Mouse (Mus musculus): ENCODE results near the gene Pi16. TPM values are rescaled to one million over a fixed set of nuclear protein-coding genes. Genes with fewer than 3 reads are reported as not detected.
A peak's percentile ranks its signal among the peaks of the same experiment; 100 is the strongest.
"Not testable (repeated sequence)": the region's sequence is repeated elsewhere in the genome, so short reads cannot be mapped to it uniquely, and the experiment has no call there.

Gene Pi16
- polyA plus RNA-seq, 1 experiment from 2014 or later, result 1.9 TPM

GRCm38 (mm10) chr17:29345272-29345671 lies 27.8 kb downstream of the Pi16 start:
- no peaks in the 10 kb centered on the region for H3K27me3 ChIP-seq
- H3K4me2 ChIP-seq, result no peak overlapping the region
- no peak overlapping the region for H3K9ac ChIP-seq
- no peak overlapping the region for H3K4me3 ChIP-seq (replicated peaks)
- peaks cover 59% of the 10 kb centered on the region for H3K4me1 ChIP-seq (replicated peaks)
- peaks cover 20% of the 10 kb centered on the region; the same call in 1 of the 2 replicates for H3K36me3 ChIP-seq (replicated peaks)
- WGBS (ENCODE audit: insufficient replicate concordance), result 78% methylated on average over 12 of the region's 12 CpGs
- no peak for ATAC-seq (ENCODE audit: insufficient read depth)
- no peak overlapping the region for H3K27ac ChIP-seq (replicated peaks)
- no peaks in the 10 kb centered on the region for H3K9me3 ChIP-seq (replicated peaks)

DNA sequence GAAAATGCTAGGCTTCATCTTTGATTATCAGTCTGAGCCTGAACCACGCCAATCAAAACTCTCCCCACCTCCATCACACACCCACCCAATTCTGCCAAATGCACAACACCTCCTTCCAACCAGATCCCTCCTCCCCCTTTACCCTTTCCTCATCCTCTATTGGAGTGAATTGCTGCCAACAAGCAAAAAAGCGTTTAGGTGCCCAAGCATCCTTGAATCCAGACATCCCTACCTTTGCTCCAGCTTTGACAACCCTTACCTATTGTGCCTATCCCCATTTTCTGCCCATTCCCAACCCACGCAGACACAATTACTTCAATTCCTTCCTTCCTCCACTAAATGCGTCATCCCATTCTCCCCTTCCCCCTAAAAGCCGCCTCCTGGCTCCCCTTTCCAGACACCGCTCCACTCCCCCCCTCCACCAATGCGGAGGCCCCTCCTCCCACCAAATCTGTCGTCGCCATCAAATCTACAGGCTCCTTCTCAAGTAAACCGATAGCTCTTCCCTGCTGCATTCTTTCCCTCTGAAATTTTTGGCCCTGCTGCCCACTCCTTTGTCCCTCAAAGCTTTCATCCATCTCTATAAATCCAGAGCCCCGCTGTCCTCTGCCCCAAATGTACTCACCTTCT lies 29.1 kb downstream of the Pi16 start:
- ATAC-seq (ENCODE audit: insufficient read depth), result no peak
- H3K9ac ChIP-seq, result peak overlapping the region; percentile 87
- no peaks in the 10 kb centered on the region for H3K27me3 ChIP-seq
- peak overlapping the region; percentile 94 for H3K4me3 ChIP-seq (replicated peaks)
- H3K27ac ChIP-seq (replicated peaks), result peak overlapping the region; percentile 85
- H3K9me3 ChIP-seq (replicated peaks), result no peaks in the 10 kb centered on the region
- peak overlapping the region; percentile 96 for H3K4me2 ChIP-seq
- peaks cover 15% of the 10 kb centered on the region; the same call in 1 of the 2 replicates for H3K36me3 ChIP-seq (replicated peaks)
- H3K4me1 ChIP-seq (replicated peaks), result peaks cover 57% of the 10 kb centered on the region
- WGBS (ENCODE audit: insufficient replicate concordance), result 3% methylated on average over 11 of the region's 11 CpGs

- ATAC-seq (ENCODE audit: insufficient read depth), result no peak
- H3K27me3 ChIP-seq, result no peaks in the 10 kb centered on the region
- peak overlapping the region; percentile 85 for H3K27ac ChIP-seq (replicated peaks)
- H3K36me3 ChIP-seq (replicated peaks), result peaks cover 15% of the 10 kb centered on the region; the same call in 1 of the 2 replicates
- H3K9ac ChIP-seq, result peak overlapping the region; percentile 87
- peak overlapping the region; percentile 96 for H3K4me2 ChIP-seq
- H3K4me3 ChIP-seq (replicated peaks), result peak overlapping the region; percentile 94
- no peaks in the 10 kb centered on the region for H3K9me3 ChIP-seq (replicated peaks)
- under 1% methylated on average over 45 of the region's 45 CpGs for WGBS (ENCODE audit: insufficient replicate concordance)
- H3K4me1 ChIP-seq (replicated peaks), result peaks cover 51% of the 10 kb centered on the region
Observed at GRCm38 (mm10) chr17:29347126-29347644, 29.7 kb downstream of the Pi16 start.

GRCm38 (mm10) chr17:29347645-29348256 lies 30.3 kb downstream of the Pi16 start, which contains the start of gene Mtch1:
Gene Mtch1, minus strand, starts transcription at chr17:29347934.
- H3K36me3 ChIP-seq (replicated peaks), result peaks cover 15% of the 10 kb centered on the region; the same call in 1 of the 2 replicates
- H3K4me1 ChIP-seq (replicated peaks), result peaks cover 45% of the 10 kb centered on the region
- H3K9ac ChIP-seq, result peak within 1 kb of the TSS; percentile 87
- peak within 1 kb of the TSS; percentile 85 for H3K27ac ChIP-seq (replicated peaks)
- peak within 1 kb of the TSS; percentile 96 for H3K4me2 ChIP-seq
- H3K4me3 ChIP-seq (replicated peaks), result peak within 1 kb of the TSS; percentile 94
- no peaks in the 10 kb centered on the region for H3K9me3 ChIP-seq (replicated peaks)
- no peaks in the 10 kb centered on the region for H3K27me3 ChIP-seq
- WGBS (ENCODE audit: insufficient replicate concordance), result 1% methylated on average over 48 of the region's 53 CpGs
- peak; percentile 96 for ATAC-seq (ENCODE audit: insufficient read depth)

GRCm38 (mm10) chr17:29348996-29349395 lies 31.5 kb downstream of the Pi16 start:
- Histone ChIP-seq H3K4me2 (no peak overlapping the region), H3K4me1 (replicated peaks) (peaks cover 34% of the 10 kb centered on the region), H3K27ac (replicated peaks) (peak overlapping the region; percentile 85; the same call in 1 of the 2 replicates), H3K27me3 (no peaks in the 10 kb centered on the region), H3K4me3 (replicated peaks) (no peak overlapping the region), H3K36me3 (replicated peaks) (0 out of 2 replicates have a peak, but pooled peaks cover 3% of the 10 kb centered on the region), H3K9ac (no peak overlapping the region), H3K9me3 (replicated peaks) (no peaks in the 10 kb centered on the region)
- ATAC-seq (ENCODE audit: insufficient read depth), result no peak
- 61% methylated on average over 2 of the region's 2 CpGs for WGBS (ENCODE audit: insufficient replicate concordance)

- H3K9me3 ChIP-seq (replicated peaks); ATAC-seq (ENCODE audit: insufficient read depth); H3K9ac ChIP-seq; H3K4me2 ChIP-seq; H3K27me3 ChIP-seq; H3K27ac ChIP-seq (replicated peaks); H3K36me3 ChIP-seq (replicated peaks); H3K4me3 ChIP-seq (replicated peaks): not testable (repeated sequence)
- WGBS (ENCODE audit: insufficient replicate concordance), result 68% methylated on average over 5 of the region's 5 CpGs
- peaks cover 28% of the 10 kb centered on the region for H3K4me1 ChIP-seq (replicated peaks)
Observed at GRCm38 (mm10) chr17:29351056-29351455, 33.6 kb downstream of the Pi16 start.

DNA sequence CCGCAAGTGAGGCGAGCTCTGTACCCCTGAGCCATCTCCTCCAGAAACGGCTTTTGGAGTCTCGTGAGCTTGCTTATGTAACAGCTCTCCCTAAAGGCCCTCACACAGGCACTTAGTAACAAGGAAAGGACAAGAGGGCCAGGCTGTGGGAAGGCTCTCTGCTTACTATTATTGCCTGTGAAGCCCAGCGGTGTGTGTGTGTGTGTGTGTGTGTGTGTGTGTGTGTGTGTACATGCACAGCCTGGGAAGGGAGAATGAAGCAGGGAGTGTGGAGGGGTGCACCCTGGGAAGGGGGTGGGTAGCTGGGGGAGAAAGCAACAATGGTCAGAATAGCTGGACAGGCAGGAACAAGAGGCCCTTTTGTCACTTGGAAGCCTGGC lies 38.0 kb downstream of the Pi16 start:
- ATAC-seq (ENCODE audit: insufficient read depth), result no peak
- Histone ChIP-seq H3K27me3 (no peaks in the 10 kb centered on the region; the same call in 1 of the 2 replicates), H3K4me2 (no peak overlapping the region), H3K4me1 (replicated peaks) (peaks cover 12% of the 10 kb centered on the region), H3K9me3 (replicated peaks) (no peaks in the 10 kb centered on the region), H3K9ac (no peak overlapping the region), H3K27ac (replicated peaks) (no peak overlapping the region), H3K36me3 (replicated peaks) (no peaks in the 10 kb centered on the region), H3K4me3 (replicated peaks) (no peak overlapping the region)
- WGBS (ENCODE audit: insufficient replicate concordance), result 60% methylated on average over 5 of the region's 5 CpGs

DNA sequence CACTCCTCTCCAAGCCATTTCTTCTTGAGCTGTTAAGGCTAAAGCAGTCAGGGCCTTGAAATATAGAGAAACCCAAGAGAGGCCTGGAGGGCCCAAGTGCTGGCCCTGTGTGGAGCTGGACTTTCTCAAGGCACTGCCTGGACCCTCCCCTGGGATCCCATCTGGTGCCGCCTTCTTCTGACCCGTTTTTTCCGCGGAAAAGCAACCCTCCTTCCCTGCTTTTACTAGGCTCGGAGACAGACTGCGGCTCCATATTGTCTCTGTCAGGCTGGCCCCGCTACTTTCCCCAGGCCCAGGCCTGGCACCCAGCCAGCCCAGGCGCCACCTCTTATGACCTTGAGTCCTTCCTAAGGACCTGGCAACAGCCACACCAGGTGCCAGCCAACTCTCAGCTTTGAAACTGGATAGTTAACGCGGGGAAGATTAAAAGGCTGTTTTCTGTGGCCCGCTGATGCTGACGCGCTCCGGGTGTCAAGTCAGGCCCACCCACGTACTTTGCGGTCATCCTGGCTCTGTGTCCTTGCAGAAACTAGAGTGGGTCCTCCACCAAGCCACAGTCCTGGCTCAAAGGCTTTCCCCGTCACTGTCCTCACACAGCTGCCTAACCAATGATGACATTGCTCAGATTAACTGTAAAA lies 38.5 kb downstream of the Pi16 start:
- ATAC-seq (ENCODE audit: insufficient read depth), result 0 out of 2 replicates have a peak, but pooled peaks have one; percentile 16

DNA sequence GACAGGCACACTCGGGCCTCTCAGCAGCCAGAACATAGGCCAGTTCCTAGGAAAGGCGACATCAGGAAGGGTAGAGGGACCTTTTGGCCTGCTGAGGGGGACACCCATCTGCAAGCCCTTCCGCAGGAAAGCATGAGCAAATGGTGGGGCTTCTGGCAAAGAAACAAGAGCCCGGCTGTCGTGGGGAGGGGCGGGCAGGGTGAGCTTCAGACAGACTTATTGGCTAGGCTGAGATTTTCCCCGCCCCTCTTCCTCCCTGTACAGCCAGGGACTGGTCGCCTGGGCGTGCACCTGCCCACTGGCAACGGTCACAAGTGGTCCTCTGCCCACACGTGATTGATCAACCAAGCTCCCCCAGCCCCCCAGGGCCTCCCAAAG lies 39.0 kb downstream of the Pi16 start:
- peak overlapping the region; percentile 58 for H3K4me2 ChIP-seq
- 0 out of 2 replicates have a peak overlapping the region, but pooled peaks have one; percentile 17 for H3K4me3 ChIP-seq (replicated peaks)
- H3K4me1 ChIP-seq (replicated peaks), result peaks cover 18% of the 10 kb centered on the region
- whole genome bisulfite sequencing (ENCODE audit: insufficient replicate concordance), result 16% methylated on average over 11 of the region's 11 CpGs
- no peaks in the 10 kb centered on the region for H3K36me3 ChIP-seq (replicated peaks)
- H3K27me3 ChIP-seq, result no peaks in the 10 kb centered on the region; the same call in 1 of the 2 replicates
- peak overlapping the region; percentile 41; the same call in 1 of the 2 replicates for H3K27ac ChIP-seq (replicated peaks)
- no peak overlapping the region for H3K9ac ChIP-seq
- ATAC-seq (ENCODE audit: insufficient read depth), result peak; percentile 66
- H3K9me3 ChIP-seq (replicated peaks), result no peaks in the 10 kb centered on the region

More for the DNA sequence above, 38.5 kb downstream of the Pi16 start:
- no peaks in the 10 kb centered on the region; the same call in 1 of the 2 replicates for H3K27me3 ChIP-seq
- H3K36me3 ChIP-seq (replicated peaks), result no peaks in the 10 kb centered on the region
- 55% methylated on average over 17 of the region's 17 CpGs for WGBS (ENCODE audit: insufficient replicate concordance)
- no peaks in the 10 kb centered on the region for H3K9me3 ChIP-seq (replicated peaks)
- peaks cover 16% of the 10 kb centered on the region for H3K4me1 ChIP-seq (replicated peaks)
- H3K9ac ChIP-seq, result no peak overlapping the region
- H3K4me3 ChIP-seq (replicated peaks), result no peak overlapping the region
- H3K4me2 ChIP-seq, result peak overlapping the region; percentile 58
- peak overlapping the region; percentile 41; the same call in 1 of the 2 replicates for H3K27ac ChIP-seq (replicated peaks)

GRCm38 (mm10) chr17:29356882-29357281 lies 39.4 kb downstream of the Pi16 start:
- Histone ChIP-seq H3K9ac (no peak overlapping the region), H3K4me1 (replicated peaks) (peaks cover 18% of the 10 kb centered on the region), H3K36me3 (replicated peaks) (no peaks in the 10 kb centered on the region), H3K4me2 (peak overlapping the region; percentile 58), H3K27ac (replicated peaks) (no peak overlapping the region), H3K4me3 (replicated peaks) (0 out of 2 replicates have a peak overlapping the region, but pooled peaks have one; percentile 17), H3K9me3 (replicated peaks) (no peaks in the 10 kb centered on the region), H3K27me3 (no peaks in the 10 kb centered on the region; the same call in 1 of the 2 replicates)
- peak; percentile 11; the same call in 1 of the 2 replicates for ATAC-seq (ENCODE audit: insufficient read depth)
- 31% methylated on average over 9 of the region's 9 CpGs for WGBS (ENCODE audit: insufficient replicate concordance)

DNA sequence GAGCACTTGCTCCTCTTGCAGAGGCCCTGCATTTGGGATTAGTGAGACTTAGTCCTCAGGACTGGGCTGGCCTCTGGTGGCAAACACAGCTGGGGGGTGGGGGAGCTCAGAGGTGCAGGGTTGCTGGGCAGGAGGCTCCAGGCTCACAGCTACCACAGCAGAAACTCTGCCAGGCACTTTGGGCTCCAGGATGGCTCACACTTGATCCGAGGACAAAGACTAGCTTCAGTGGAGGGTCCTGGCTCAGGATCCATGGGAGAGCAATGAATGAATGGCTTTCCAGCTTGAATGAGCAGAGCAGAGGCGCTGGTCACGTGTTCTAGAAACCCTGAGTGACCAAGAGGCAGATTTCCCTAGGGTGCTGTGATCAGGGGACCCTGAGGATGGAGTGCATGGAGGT lies 41.4 kb downstream of the Pi16 start:
- H3K36me3 ChIP-seq (replicated peaks), result no peaks in the 10 kb centered on the region
- H3K27me3 ChIP-seq, result no peaks in the 10 kb centered on the region; the same call in 1 of the 2 replicates
- ATAC-seq (ENCODE audit: insufficient read depth), result no peak
- no peaks in the 10 kb centered on the region for H3K9me3 ChIP-seq (replicated peaks)
- no peak overlapping the region for H3K4me3 ChIP-seq (replicated peaks)
- no peak overlapping the region for H3K4me2 ChIP-seq
- no peak overlapping the region for H3K27ac ChIP-seq (replicated peaks)
- peaks cover 18% of the 10 kb centered on the region for H3K4me1 ChIP-seq (replicated peaks)
- H3K9ac ChIP-seq, result no peak overlapping the region
- 54% methylated on average over 3 of the region's 3 CpGs for WGBS (ENCODE audit: insufficient replicate concordance)
